Mouse (Mus musculus) right cerebral cortex, postnatal 36 days (tissue): ENCODE measurements at regions not wholly inside any gene's neighbourhood (a gene's known extent, or its start where the extent isn't known, plus 50 kb on each side); places are given as distances from the start of the nearest gene placed in this dataset.

Experiments
- DNase-seq, 2 experiments: peaks; one replicate each; pipeline ENCODE4 v3.0.0; 2022; ENCODE audit warnings: low spot score in 2 of 2, mixed read lengths in 1 of 2

DNA sequence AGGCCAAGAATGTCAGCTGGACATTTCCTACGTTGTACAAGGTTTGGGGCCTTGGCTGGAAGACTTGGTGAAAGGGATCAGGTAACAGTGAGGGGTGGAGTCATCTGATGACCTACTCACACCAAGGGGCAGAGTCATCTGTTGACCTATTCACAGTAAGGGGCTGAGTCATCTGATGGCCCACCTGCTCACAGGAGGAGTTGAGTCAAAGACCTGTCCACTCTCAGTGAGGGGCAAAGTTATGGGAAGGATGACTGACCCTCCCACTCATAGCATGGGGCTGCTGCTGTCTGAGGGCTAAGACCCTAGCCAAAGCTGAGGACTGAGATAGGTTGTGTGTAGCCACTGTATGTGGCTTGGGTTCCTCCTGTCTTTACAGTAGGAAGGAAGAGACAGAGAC is 107.2 kb upstream of the Camk1g start:
- no peak for DNase-seq

DNA sequence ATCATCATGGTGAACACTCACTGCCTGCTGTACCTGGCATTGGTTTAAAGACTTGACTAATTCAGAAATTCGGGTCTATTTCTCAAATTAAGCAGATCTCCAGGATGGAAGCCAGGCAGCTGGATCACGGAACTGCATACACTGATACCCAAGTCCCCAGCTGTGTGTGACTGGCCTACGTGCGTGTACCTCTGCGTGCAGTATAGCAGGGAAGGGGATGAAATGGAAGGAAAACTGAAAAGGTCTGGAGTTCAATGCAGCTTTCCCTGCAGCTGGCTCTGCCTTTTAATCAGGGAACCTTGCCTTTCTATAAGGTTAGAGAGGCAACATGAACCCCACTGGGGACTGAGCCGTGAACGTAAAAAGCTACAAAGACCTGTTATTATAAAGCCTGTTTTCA is 106.7 kb upstream of the Camk1g start:
- no peak for DNase-seq

- no peak for DNase-seq
These were observed 96.2 kb upstream of the Camk1g start for GRCm38 (mm10) chr1:193466306-193466705.

- no peak for DNase-seq
These were observed 89.6 kb upstream of the Camk1g start for GRCm38 (mm10) chr1:193459735-193460134.

GRCm38 (mm10) chr1:193457908-193458307 is 87.8 kb upstream of the Camk1g start:
- DNase-seq: no peak

DNA sequence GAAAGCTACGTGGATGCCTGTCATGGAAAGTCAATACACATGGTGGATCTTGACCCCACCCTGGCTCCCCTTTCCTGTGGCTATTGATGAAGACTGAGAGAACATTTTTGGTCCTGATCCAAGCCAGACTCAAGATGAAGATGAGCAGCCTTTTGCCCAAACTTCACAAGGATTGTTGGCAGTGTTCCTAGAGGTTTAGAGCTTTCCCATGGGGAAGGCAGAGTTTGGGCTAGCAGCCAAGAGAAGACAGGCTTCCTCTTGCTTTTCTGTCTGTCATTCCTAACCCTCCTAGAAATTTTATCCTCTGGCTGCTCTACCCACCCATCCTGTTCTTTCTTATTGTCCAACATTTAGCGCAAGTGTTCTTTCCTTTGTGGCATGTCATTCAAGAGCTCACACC is 83.6 kb upstream of the Camk1g start:
- DNase-seq: no peak

- no peak for DNase-seq
These were observed 81.5 kb upstream of the Camk1g start for GRCm38 (mm10) chr1:193451471-193452135.

- DNase-seq: no peak
These were observed 80.7 kb upstream of the Camk1g start for GRCm38 (mm10) chr1:193450814-193451213.

- DNase-seq: no peak
These were observed 80.1 kb upstream of the Camk1g start for GRCm38 (mm10) chr1:193450201-193450600.

DNA sequence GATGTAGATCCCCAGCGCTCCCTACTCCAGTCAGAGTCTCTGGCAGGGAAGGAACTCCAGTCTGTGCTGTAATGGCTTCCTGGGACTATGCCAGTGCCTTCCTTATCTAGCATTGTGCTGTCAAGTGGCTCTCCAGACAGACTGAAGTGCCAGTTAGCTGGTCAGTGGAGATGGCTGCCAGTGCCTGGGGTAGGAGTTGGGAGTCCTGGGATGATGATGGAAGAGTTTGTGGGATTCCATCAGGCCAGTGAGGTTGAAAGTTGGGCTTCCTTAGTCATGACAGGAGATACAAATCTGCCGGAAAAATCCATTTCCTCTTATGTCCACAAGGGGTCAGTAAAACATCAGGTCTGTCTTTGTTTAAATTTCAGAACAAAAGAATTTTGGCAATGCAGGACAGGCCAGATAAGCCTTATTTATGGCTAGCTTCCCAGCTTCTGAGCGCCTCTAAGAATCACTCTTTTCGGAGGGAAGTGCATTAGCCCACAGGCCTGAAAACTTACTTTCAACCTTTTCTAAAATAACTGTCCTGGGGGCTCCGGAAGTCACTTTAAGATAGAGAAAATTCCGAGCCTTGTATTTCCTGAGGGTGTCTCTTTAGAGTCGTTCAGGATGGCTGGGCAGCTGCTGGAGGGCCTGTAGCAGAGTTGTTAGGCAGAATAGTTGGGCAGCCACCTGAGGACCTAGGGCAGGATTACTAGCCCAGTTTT is 79.5 kb upstream of the Camk1g start:
- no peak for DNase-seq

GRCm38 (mm10) chr1:193448793-193449393 is 78.8 kb upstream of the Camk1g start:
- no peak for DNase-seq

- peak in 1 of 2 experiments; percentile 34 for DNase-seq
These were observed 77.5 kb upstream of the Camk1g start for GRCm38 (mm10) chr1:193447647-193448046.

- DNase-seq: no peak
These were observed 74.0 kb upstream of the Camk1g start for GRCm38 (mm10) chr1:193443964-193444676.

GRCm38 (mm10) chr1:193440512-193440911 is 70.4 kb upstream of the Camk1g start:
- DNase-seq: no peak

- DNase-seq: no peak
These were observed 64.2 kb upstream of the Camk1g start for GRCm38 (mm10) chr1:193434281-193434680.

GRCm38 (mm10) chr1:193433493-193434021 is 63.5 kb upstream of the Camk1g start:
- DNase-seq: no peak

DNA sequence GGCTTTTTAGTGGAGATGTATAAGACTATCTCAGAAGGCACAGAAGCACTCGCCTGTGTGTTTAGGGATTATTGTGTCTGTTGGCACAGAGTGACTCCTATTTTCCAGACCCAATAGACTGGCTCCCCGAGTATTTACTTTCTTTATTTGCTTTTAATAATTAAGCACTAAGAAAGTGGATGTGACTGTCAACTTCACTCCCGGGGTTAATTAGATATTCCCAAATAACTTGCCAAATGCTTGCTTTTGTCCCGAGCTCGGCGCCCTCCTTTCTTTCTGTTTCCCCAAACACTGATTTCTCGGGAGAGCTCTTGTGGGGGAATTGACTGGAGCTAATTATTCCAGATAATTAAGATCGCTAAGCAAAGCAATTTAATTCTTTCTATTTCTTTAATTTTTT is 60.1 kb upstream of the Camk1g start:
- no peak for DNase-seq

DNA sequence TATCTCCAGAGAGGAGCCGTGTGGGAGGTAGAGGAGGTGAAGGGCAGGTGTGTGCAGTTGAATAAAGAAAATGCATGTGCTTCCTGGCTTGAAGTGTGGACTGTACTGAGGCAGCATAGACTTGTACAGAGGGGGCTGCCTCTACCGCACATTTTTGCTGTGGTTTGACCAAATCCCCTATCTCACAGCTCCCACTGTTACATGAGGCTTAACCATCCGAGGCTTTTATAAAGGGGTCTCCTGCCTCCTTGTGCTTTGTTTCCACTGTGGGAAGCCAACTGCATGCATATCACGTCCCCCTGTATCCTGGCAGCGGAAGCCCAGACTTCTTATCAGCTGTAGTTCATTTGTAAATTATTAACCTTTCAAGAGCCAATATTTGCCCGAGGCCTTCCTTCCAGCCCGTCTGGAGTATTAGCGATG is 53.6 kb upstream of the Camk1g start:
- DNase-seq: no peak

- no peak for DNase-seq
These were observed 52.8 kb upstream of the Camk1g start for GRCm38 (mm10) chr1:193422886-193423285.

GRCm38 (mm10) chr1:193421820-193422219 is 51.7 kb upstream of the Camk1g start:
- DNase-seq: no peak

- no peak for DNase-seq
These were observed 51.3 kb upstream of the Camk1g start for GRCm38 (mm10) chr1:193421414-193421813.
